Mouse (Mus musculus) kidney, embryonic 16.5 days (tissue): ENCODE measurements around the gene Cox5a. TPM values are rescaled to one million over a fixed set of nuclear protein-coding genes. Genes with fewer than 3 reads are reported as not detected.

Source experiments
- ATAC-seq: fragments of 200-750 bp; cut with Nextera tagmentation; 2 replicates; pipeline ENCODE4 v1.8.0; 2017; ENCODE audit warnings: moderate TSS enrichment; ENCODE audit not compliant: low FRiP score, low TSS enrichment
- H3K27ac ChIP-seq: fragments of 300-500 bp; sonication (generic); 2 replicates; pipeline ENCODE4 v1.5.1; 2014; ENCODE audit warnings: low read length
- H3K27me3 ChIP-seq: fragments of 300-500 bp; sonication (generic); 2 replicates; pipeline ENCODE4 v1.6.1; 2014; ENCODE audit warnings: low read length, control low read depth, mixed read lengths; ENCODE audit not compliant: insufficient read depth
- H3K36me3 ChIP-seq: fragments of 300-500 bp; sonication (generic); 2 replicates; pipeline ENCODE4 v1.6.1; 2014; ENCODE audit warnings: low read length, control low read depth, mixed read lengths; ENCODE audit not compliant: insufficient read depth
- H3K4me1 ChIP-seq: fragments of 300-500 bp; sonication (generic); 2 replicates; pipeline ENCODE4 v1.6.1; 2014; ENCODE audit warnings: low read length, control low read depth, mixed read lengths; ENCODE audit not compliant: insufficient read depth
- H3K4me2 ChIP-seq: fragments of 300-500 bp; sonication (generic); replicated peaks from 2 replicates; pipeline ENCODE4 v1.6.1; 2014; ENCODE audit warnings: low read depth, low read length
- H3K4me3 ChIP-seq: fragments of 300-500 bp; sonication (generic); 2 replicates; pipeline ENCODE4 v1.5.1; 2014; ENCODE audit warnings: mild to moderate bottlenecking, low read length
- H3K9ac ChIP-seq: fragments of 300-500 bp; sonication (generic); replicated peaks from 2 replicates; pipeline ENCODE4 v1.6.1; 2014; ENCODE audit warnings: low read length
- H3K9me3 ChIP-seq: fragments of 300-500 bp; sonication (generic); 2 replicates; pipeline ENCODE4 v1.6.1; 2016; ENCODE audit warnings: low read length, control low read depth
- WGBS: fragments of 180-500 bp; shearing (Covaris S2); extraction: QIAGEN DNeasy Blood & Tissue Kit; methylation state at CpG from one replicate; pipeline ENCODE4 v1.1.7; 2014; 5-methylcytosine and 5-hydroxymethylcytosine counted together
- polyA plus RNA-seq: library from polyadenylated mRNA; unstranded; fragments of >200 nt; fragmentation: Nextera tagmentation; extraction: Ambion mirVana; gene quantifications from 2 replicates; pipeline ENCODE4 v1.2.1, GENCODE M21; 2015

The Cox5a gene
- polyA plus RNA-seq, 1 experiment from 2014 or later, result 670 TPM

GRCm38 (mm10) chr9:57502911-57503621 lies 18.0 kb upstream of the Cox5a start:
- peak; percentile 36 for ATAC-seq
- peak overlapping the region; percentile 31 for H3K9ac ChIP-seq
- H3K27me3 ChIP-seq, result peaks cover 75% of the 10 kb centered on the region
- H3K4me2 ChIP-seq, result peak overlapping the region; percentile 93
- H3K9me3 ChIP-seq, result no peaks in the 10 kb centered on the region
- H3K4me3 ChIP-seq, result peak overlapping the region; percentile 55
- WGBS, result 5% methylated on average over 23 of the region's 23 CpGs
- H3K4me1 ChIP-seq, result peaks cover 52% of the 10 kb centered on the region
- H3K27ac ChIP-seq, result peak overlapping the region; percentile 55; the same call in 1 of the 2 replicates
- no peaks in the 10 kb centered on the region for H3K36me3 ChIP-seq

DNA sequence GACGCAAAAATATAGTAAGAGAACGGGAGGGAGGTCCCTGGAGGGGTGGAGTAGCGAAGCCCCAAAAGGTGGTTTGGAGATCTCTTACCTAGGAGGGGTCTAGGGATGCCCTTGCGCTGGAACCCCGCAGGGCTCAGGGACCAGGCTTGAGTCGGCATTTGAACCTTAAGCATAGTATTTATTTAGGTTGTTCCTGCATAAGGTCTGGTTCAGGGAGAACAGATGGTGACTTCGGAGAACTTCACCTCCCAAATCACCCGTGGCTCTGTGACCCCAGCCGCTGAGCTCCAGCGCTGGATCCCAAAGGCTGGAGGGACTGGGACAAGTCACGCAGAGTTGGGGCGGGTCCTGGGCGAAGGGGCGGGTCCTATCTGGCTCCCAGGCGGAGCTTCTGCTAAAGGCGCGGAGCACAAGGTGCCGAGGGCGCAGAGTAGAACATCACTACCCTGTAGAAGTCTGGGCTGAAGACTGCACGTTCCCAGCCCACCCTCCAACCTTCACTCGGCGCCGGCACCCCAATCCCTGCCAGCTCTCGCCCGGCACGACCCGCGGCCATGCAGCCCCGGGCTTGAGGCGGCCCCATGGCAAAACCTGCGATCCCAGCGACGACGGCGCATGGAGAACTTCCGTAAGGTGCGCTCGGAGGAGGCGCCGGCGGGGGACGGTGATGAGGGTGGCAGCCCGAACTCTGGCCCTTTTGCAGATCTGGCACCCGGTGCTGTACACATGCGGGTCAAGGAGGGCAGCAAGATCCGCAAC lies 17.3 kb upstream of the Cox5a start, which contains the start of gene Rpp25:
Gene Rpp25 (plus strand): TSS at position 405 of the 759 bp plus-strand sequence.
- ATAC-seq, result peak; percentile 67
- WGBS, result under 1% methylated on average over 46 of the region's 46 CpGs
- H3K4me1 ChIP-seq, result peaks cover 52% of the 10 kb centered on the region
- H3K4me3 ChIP-seq, result peak within 1 kb of the TSS; percentile 55
- peaks cover 71% of the 10 kb centered on the region for H3K27me3 ChIP-seq
- H3K4me2 ChIP-seq, result peak within 1 kb of the TSS; percentile 93
- no peaks in the 10 kb centered on the region for H3K36me3 ChIP-seq
- H3K9me3 ChIP-seq, result no peaks in the 10 kb centered on the region
- peak within 1 kb of the TSS; percentile 31 for H3K9ac ChIP-seq
- peak within 1 kb of the TSS; percentile 55; the same call in 1 of the 2 replicates for H3K27ac ChIP-seq

- ATAC-seq, result peak; percentile 53
- Histone ChIP-seq H3K4me2 (peak overlapping the region; percentile 93), H3K27me3 (peaks cover 66% of the 10 kb centered on the region)
Measured at GRCm38 (mm10) chr9:57504381-57504700, 16.7 kb upstream of the Cox5a start.

DNA sequence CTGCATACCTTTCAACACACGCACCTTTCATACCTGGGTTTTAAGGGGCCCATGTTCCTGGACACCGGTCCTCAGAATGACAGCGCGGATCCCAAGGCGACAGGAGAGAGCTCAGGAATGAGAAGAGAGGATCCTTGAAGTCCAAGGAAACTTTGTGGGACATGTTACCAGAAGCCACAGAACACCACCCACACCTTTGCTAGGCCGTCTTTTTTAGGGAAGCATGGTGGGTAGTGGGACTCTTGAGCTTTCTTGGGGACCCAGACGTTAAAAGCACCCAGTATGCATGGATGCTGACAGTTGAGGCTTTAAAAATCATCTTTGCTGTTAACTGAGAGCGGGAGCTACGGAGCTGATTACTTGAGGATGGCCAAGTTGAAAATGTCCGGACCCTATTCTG lies 16.2 kb upstream of the Cox5a start:
- WGBS, result 50% methylated on average over 10 of the region's 10 CpGs

More at GRCm38 (mm10) chr9:57504381-57504700, 16.7 kb upstream of the Cox5a start:
- Histone ChIP-seq H3K4me1 (peaks cover 52% of the 10 kb centered on the region), H3K36me3 (no peaks in the 10 kb centered on the region), H3K9me3 (no peaks in the 10 kb centered on the region), H3K9ac (peak overlapping the region; percentile 30; the same call in 1 of the 2 replicates), H3K27ac (no peak overlapping the region), H3K4me3 (peak overlapping the region; percentile 55)
- WGBS, result under 1% methylated on average over 34 of the region's 34 CpGs

GRCm38 (mm10) chr9:57505700-57506099 lies 15.4 kb upstream of the Cox5a start:
- H3K27me3 ChIP-seq, result peaks cover 58% of the 10 kb centered on the region
- H3K9me3 ChIP-seq, result no peaks in the 10 kb centered on the region
- peak; percentile 52 for ATAC-seq
- H3K36me3 ChIP-seq, result no peaks in the 10 kb centered on the region
- no peak overlapping the region for H3K4me2 ChIP-seq
- WGBS, result 6% methylated on average over 8 of the region's 8 CpGs
- H3K27ac ChIP-seq, result 0 out of 2 replicates have a peak overlapping the region, but pooled peaks have one; percentile 4
- H3K4me3 ChIP-seq, result no peak overlapping the region
- no peak overlapping the region for H3K9ac ChIP-seq
- peaks cover 52% of the 10 kb centered on the region for H3K4me1 ChIP-seq

More for the DNA sequence above, 16.2 kb upstream of the Cox5a start:
- no peak overlapping the region for H3K4me3 ChIP-seq
- peak overlapping the region; percentile 93; the same call in 1 of the 2 replicates for H3K4me2 ChIP-seq
- no peaks in the 10 kb centered on the region for H3K36me3 ChIP-seq
- no peak overlapping the region for H3K27ac ChIP-seq
- H3K27me3 ChIP-seq, result peaks cover 65% of the 10 kb centered on the region
- no peaks in the 10 kb centered on the region for H3K9me3 ChIP-seq
- H3K9ac ChIP-seq, result no peak overlapping the region
- no peak for ATAC-seq
- peaks cover 52% of the 10 kb centered on the region for H3K4me1 ChIP-seq

DNA sequence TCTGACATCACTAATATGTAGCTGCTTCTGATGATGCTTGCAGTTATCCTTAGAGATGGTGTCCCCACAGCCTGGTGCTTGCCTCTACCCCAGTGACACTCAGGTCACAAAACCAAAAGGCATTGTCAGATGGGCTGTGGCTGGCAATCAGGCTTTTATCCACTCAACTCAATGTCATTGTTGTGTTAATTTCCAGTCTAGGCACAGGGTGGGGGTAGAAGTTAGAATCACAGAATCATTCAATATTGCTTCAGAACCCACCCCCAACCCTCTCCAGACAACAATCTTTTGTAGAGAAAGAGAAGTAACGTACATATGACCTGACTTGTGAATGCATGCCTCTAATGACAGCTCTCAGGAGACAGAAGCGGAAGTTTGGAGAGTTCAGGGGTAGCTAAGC lies 10.5 kb upstream of the Cox5a start:
- WGBS, result 80% methylated on average over 2 of the region's 2 CpGs
- Histone ChIP-seq H3K9ac (no peak overlapping the region), H3K9me3 (no peaks in the 10 kb centered on the region), H3K4me1 (peaks cover 8% of the 10 kb centered on the region), H3K4me2 (no peak overlapping the region), H3K36me3 (no peaks in the 10 kb centered on the region), H3K4me3 (no peak overlapping the region), H3K27ac (no peak overlapping the region), H3K27me3 (peaks cover 14% of the 10 kb centered on the region)
- no peak for ATAC-seq

DNA sequence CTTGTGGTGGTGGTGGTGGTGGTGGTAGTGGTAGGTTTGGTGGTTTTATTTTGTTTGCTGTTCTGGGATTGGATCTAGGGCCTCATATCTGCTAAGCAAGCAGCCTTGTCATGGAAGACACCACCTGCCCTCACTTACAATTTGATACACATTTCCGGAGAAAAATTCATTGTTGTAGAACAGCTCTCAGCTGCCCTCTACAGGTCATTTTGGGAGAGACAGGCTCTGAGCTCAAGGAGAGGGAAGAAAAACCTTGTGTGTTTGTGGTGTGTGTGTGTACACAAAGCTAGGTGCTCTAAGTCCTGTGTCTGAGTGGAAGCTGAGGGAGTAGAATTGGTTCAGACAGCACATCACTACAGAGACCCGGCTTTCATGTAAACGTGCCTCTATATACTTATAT lies 4.0 kb upstream of the Cox5a start:
- no peak overlapping the region for H3K4me2 ChIP-seq
- H3K9me3 ChIP-seq, result no peaks in the 10 kb centered on the region
- no peak for ATAC-seq
- H3K27ac ChIP-seq, result no peak overlapping the region
- no peak overlapping the region for H3K4me3 ChIP-seq
- H3K36me3 ChIP-seq, result no peaks in the 10 kb centered on the region
- H3K4me1 ChIP-seq, result peaks cover 2% of the 10 kb centered on the region
- 15% methylated on average over 3 of the region's 3 CpGs for WGBS
- no peak overlapping the region for H3K9ac ChIP-seq
- H3K27me3 ChIP-seq, result 0 out of 2 replicates have a peak, but pooled peaks cover 4% of the 10 kb centered on the region

GRCm38 (mm10) chr9:57520375-57521055 lies 559 bp upstream of the Cox5a start:
- Histone ChIP-seq H3K4me1 (peaks cover 23% of the 10 kb centered on the region), H3K9me3 (no peaks in the 10 kb centered on the region), H3K27me3 (no peaks in the 10 kb centered on the region), H3K4me3 (peak overlapping the region; percentile 98), H3K36me3 (no peaks in the 10 kb centered on the region), H3K27ac (peak overlapping the region; percentile 94), H3K9ac (peak overlapping the region; percentile 97), H3K4me2 (peak overlapping the region; percentile 71)
- peak; percentile 49 for ATAC-seq
- WGBS, result 25% methylated on average over 16 of the region's 16 CpGs

- peak overlapping the region; percentile 94 for H3K27ac ChIP-seq
- H3K9ac ChIP-seq, result peak overlapping the region; percentile 97
- peak overlapping the region; percentile 71 for H3K4me2 ChIP-seq
- H3K36me3 ChIP-seq, result no peaks in the 10 kb centered on the region
- ATAC-seq, result no peak
- peaks cover 28% of the 10 kb centered on the region for H3K4me1 ChIP-seq
- H3K27me3 ChIP-seq, result no peaks in the 10 kb centered on the region
- no peaks in the 10 kb centered on the region for H3K9me3 ChIP-seq
- 32% methylated on average over 7 of the region's 7 CpGs for WGBS
- peak overlapping the region; percentile 98 for H3K4me3 ChIP-seq
Measured at GRCm38 (mm10) chr9:57522114-57522860, 1.2 kb downstream of the Cox5a start.
